Mouse (Mus musculus) intestine, embryonic 14.5 days (tissue): ENCODE measurements at regions not wholly inside any gene's neighbourhood (a gene's known extent, or its start where the extent isn't known, plus 50 kb on each side); places are given as distances from the start of the nearest gene placed in this dataset.
A peak's percentile ranks its signal among the peaks of the same experiment; 100 is the strongest.

Source experiments
- ATAC-seq: fragments of 200-750 bp; cut with Nextera tagmentation; replicated peaks from 2 replicates; pipeline ENCODE4 v1.8.0; 2017; ENCODE audit warnings: low read depth, moderate number of reproducible peaks, moderate TSS enrichment, moderate library complexity; ENCODE audit not compliant: low FRiP score, low TSS enrichment
- DNase-seq: peaks from one replicate; pipeline ENCODE4 v3.0.0-alpha.2; 2018; ENCODE audit warnings: low spot score
- H3K27ac ChIP-seq: fragments of 300-500 bp; sonication (generic); 2 replicates; pipeline ENCODE4 v1.5.1; 2014; ENCODE audit warnings: low read depth, mild to moderate bottlenecking, control low read depth
- H3K27me3 ChIP-seq: fragments of 300-500 bp; sonication (generic); replicated peaks from 2 replicates; pipeline ENCODE4 v1.6.1; 2014; ENCODE audit warnings: low read length, control low read depth; ENCODE audit not compliant: control insufficient read depth, insufficient read depth
- H3K36me3 ChIP-seq: fragments of 300-500 bp; sonication (generic); 2 replicates; pipeline ENCODE4 v1.6.1; 2014; ENCODE audit warnings: low read length, control low read depth; ENCODE audit not compliant: control insufficient read depth, insufficient read depth
- H3K4me1 ChIP-seq: fragments of 300-500 bp; sonication (generic); replicated peaks from 2 replicates; pipeline ENCODE4 v1.6.1; 2014; ENCODE audit warnings: low read length, control low read depth, mixed read lengths; ENCODE audit not compliant: control insufficient read depth, insufficient read depth
- H3K4me2 ChIP-seq: fragments of 300-500 bp; sonication (generic); 2 replicates; pipeline ENCODE4 v1.6.1; 2014; ENCODE audit warnings: low read length
- H3K4me3 ChIP-seq: fragments of 300-500 bp; sonication (generic); 2 replicates; pipeline ENCODE4 v1.5.1; 2014; ENCODE audit warnings: low read depth, low read length, control low read depth, mixed read lengths
- H3K9ac ChIP-seq: fragments of 300-500 bp; sonication (generic); 2 replicates; pipeline ENCODE4 v1.6.1; 2014; ENCODE audit warnings: mild to moderate bottlenecking, low read length
- H3K9me3 ChIP-seq: fragments of 300-500 bp; sonication (generic); 2 replicates; pipeline ENCODE4 v1.6.1; 2016; ENCODE audit warnings: low read length, control low read depth; ENCODE audit not compliant: control insufficient read depth
- WGBS: fragments of 180-500 bp; shearing (Covaris S2); extraction: QIAGEN DNeasy Blood & Tissue Kit; methylation state at CpG from one replicate; pipeline ENCODE4 v1.1.7; 2014; 5-methylcytosine and 5-hydroxymethylcytosine counted together

DNA sequence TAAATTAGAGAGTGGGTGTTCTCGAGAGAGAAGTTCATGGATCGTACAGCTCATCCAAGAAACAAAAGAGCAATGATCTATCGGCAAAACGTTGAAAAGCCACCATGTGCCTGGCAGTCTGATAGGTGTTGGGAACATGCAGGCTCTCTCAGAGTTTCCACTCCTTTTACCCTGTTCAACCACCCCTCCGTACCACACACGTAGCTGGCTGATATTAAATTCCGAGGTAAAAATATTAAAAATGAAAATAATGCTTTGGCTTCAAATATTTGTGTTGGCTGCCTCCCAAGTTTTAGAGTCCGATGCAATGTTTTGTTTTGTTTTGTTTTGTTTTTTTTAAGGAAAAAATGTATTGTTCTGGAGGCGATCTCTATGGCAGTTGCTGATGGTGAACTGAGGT, 418.0 kb upstream of the Id4 start:
- no peaks in the 10 kb centered on the region for H3K36me3 ChIP-seq
- H3K4me1 ChIP-seq: no peaks in the 10 kb centered on the region
- no peak for ATAC-seq
- DNase-seq: no peak
- no peaks in the 10 kb centered on the region for H3K9me3 ChIP-seq
- no peaks in the 10 kb centered on the region for H3K27me3 ChIP-seq
- H3K27ac ChIP-seq: peak overlapping the region; percentile 38; the same call in 1 of the 2 replicates
- no peak overlapping the region for H3K9ac ChIP-seq
- WGBS: 64% methylated on average over 9 of the region's 9 CpGs
- H3K4me3 ChIP-seq: no peak overlapping the region
- H3K4me2 ChIP-seq: no peak overlapping the region

DNA sequence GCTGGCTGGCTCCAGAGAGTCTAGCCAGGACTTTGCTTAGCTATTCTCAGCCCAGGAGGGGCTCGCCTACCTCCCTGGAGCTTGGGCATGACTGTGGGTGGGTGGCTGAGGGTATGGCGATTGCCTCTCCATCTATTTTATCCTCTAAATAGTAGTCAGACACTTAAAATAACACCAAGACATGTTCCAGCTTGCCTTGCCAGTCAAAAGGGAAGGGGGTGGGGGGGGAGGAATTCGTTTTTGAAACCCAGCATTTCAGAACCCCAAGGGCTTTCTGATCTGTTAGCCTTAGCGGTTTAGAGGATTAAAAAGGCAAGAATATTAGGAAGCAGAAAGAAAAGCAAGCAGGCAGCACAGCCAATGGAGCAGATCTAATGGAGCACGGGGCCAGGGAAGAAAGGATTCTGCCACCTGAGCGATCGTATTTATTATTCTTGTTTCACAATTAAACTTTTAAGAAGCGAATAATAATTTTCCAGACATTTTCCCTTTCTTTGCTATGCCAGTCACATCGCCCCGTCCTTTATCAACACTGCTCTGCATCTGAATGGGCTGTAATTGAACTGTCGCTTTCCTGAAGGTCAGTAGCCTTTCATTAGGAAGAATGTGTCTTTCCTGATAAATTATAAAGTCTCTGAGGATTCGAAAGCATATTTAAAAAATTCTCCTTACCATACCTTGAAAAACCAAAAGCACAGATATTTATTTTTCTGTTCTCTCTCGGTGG, 417.3 kb upstream of the Id4 start:
- ATAC-seq (no peak; the same call in 1 of the 2 replicates), DNase-seq (no peak)
- Histone ChIP-seq H3K9ac (no peak overlapping the region), H3K4me2 (no peak overlapping the region), H3K4me3 (no peak overlapping the region), H3K36me3 (no peaks in the 10 kb centered on the region), H3K9me3 (no peaks in the 10 kb centered on the region), H3K27ac (peak overlapping the region; percentile 38; the same call in 1 of the 2 replicates), H3K27me3 (no peaks in the 10 kb centered on the region), H3K4me1 (peaks cover 6% of the 10 kb centered on the region)
- WGBS: 60% methylated on average over 13 of the region's 13 CpGs

DNA sequence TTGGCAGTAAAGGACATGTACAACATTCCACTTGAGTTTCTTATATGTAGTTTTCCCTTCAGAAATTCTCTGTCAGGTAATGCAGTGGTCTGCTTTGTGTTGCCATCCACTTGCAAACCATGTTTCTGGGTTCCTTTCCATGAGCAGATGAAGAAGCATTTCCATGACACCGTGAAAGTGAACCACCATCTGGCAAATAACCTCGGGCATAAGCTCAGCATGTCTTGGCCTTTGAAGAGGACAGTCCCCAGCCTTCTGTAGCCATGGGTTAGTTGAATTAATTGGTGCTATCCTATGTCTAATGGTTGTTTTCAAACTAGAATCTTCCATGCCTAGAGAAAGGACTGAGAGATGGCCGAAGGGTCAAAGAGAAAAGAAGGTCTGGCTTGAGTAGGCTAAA, 414.3 kb upstream of the Id4 start:
- DNase-seq (no peak), ATAC-seq (no peak)
- no peak overlapping the region for H3K9ac ChIP-seq
- no peak overlapping the region for H3K4me2 ChIP-seq
- H3K4me3 ChIP-seq: no peak overlapping the region
- no peaks in the 10 kb centered on the region for H3K36me3 ChIP-seq
- 91% methylated on average over 3 of the region's 3 CpGs for WGBS
- H3K27ac ChIP-seq: no peak overlapping the region
- peaks cover 7% of the 10 kb centered on the region for H3K4me1 ChIP-seq
- H3K9me3 ChIP-seq: no peaks in the 10 kb centered on the region
- H3K27me3 ChIP-seq: no peaks in the 10 kb centered on the region

DNA sequence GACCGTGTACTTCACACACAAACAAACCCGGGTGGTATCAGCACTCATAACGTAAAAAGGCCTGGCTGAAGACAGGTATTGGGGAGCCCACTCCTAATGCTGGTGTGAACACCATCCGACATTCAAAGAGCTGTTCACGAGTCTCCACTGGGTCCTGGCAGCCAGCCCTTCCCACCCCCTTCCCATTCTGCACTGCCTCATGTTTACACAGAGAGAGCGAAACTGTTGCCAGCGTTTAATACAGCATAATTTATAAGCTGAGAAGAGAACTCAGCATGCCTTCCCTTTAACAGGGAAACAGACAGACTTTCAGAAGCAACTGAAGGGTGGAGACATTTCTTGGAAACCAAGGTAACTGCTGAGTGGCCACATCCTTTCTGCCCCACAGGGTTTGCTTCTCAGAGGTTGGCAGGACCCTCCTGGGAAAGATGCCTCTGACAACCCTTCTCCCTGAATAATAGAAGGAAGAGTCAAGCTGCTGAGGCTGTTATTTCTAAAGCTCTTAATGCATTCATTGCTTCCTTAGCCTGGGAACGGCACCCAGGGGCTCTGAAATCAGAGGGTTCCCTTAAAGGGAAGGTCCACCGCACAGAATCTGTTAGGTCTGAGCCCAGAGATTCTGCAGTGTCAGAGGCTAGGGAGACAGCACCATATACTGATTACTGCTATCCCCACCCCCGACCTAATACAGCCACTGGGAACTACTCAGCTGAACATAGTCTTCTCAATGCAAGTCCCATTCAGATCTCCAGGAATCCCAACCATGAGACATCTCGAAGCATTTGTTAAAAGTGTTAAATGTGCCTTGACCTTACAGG, 412.4 kb upstream of the Id4 start:
- ATAC-seq (no peak), DNase-seq (no peak)
- peaks cover 7% of the 10 kb centered on the region for H3K4me1 ChIP-seq
- H3K9me3 ChIP-seq: no peaks in the 10 kb centered on the region
- H3K4me2 ChIP-seq: no peak overlapping the region
- H3K36me3 ChIP-seq: no peaks in the 10 kb centered on the region
- no peak overlapping the region for H3K27ac ChIP-seq
- no peaks in the 10 kb centered on the region for H3K27me3 ChIP-seq
- H3K9ac ChIP-seq: no peak overlapping the region
- no peak overlapping the region for H3K4me3 ChIP-seq
- 46% methylated on average over 11 of the region's 11 CpGs for WGBS

DNA sequence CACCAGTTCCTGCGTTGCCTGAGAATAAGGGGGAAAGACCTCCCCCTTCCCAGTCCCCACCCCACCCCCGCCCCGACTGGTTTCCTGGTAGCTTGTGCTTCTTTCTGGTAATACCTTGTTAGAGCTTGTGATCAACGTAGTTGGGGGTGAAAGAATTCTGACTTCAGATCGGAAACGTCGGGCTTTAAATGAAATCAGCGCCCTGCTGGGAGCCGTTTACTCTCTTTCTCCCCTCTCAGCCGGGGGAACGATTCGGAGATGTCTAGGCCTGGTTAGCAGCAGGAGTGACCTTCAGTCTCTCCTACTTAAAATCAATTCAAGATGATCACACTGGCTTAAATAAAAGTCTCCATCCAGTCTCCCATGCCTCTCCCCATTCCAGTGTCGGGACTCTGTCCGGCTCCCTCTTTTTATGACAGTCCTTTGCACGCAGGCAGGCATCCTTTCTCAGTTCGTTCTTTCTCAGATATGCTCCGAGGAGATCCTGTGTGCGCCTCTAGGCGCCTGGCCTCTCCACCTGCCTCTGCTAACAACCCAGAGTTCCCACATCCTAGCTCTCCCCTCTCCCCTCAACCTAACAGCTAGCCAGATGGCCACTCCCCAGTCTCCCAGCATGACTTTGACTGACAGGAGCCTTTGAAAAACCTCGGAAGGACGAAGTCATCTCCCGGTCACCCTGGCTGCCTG, 405.5 kb upstream of the Id4 start:
- peak overlapping the region; percentile 40 for H3K4me2 ChIP-seq
- no peak for ATAC-seq
- H3K4me1 ChIP-seq: peaks cover 10% of the 10 kb centered on the region; the same call in 1 of the 2 replicates
- H3K9ac ChIP-seq: no peak overlapping the region
- WGBS: 9% methylated on average over 22 of the region's 22 CpGs
- no peaks in the 10 kb centered on the region for H3K36me3 ChIP-seq
- no peaks in the 10 kb centered on the region for H3K9me3 ChIP-seq
- H3K27ac ChIP-seq: no peak overlapping the region
- 0 out of 2 replicates have a peak, but pooled peaks cover 7% of the 10 kb centered on the region for H3K27me3 ChIP-seq
- peak; percentile 54 for DNase-seq
- H3K4me3 ChIP-seq: no peak overlapping the region

DNA sequence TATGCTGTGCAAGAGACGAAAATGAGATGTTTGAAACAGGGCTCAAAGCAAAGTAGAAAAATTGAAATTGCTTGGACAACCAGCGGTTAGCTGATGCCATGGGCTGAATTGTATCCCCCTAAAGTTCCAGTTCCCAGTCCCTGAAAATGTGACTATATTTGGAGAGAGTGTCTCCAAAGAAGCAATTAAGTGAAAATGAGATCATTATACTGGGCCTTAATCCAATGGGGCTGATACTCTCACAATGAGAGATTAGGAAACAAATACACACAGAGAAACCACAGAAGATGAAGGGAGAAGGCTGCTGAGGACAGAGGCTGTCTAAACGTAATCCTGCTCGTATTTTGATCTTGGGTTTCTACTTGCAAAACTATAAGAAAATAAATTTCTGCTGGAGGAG, 402.1 kb upstream of the Id4 start:
- WGBS: 88% methylated on average over 4 of the region's 4 CpGs
- no peak overlapping the region for H3K27ac ChIP-seq

DNA sequence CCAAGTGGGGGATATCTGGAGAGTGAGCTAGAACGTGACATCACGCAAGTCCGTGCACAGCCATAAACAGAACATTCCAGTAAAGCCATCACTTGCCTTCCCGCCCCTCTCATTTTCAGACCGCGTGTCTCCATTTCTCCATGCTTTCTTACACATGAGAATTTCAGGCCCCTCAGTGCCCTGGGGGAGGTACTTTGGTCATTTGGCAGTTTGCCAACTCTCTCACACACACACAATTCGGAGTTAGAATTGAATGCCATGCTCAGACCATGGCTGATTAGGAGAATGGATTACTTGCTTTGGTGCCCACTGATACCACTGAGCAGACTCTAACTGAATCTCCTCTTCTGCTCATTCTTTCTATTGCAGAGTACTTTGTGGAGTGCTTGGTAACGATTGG, 400.7 kb upstream of the Id4 start:
- H3K4me1 ChIP-seq: peaks cover 6% of the 10 kb centered on the region; the same call in 1 of the 2 replicates
- H3K4me2 ChIP-seq: no peak overlapping the region
- no peak overlapping the region for H3K4me3 ChIP-seq
- no peak overlapping the region for H3K27ac ChIP-seq
- DNase-seq (no peak), ATAC-seq (no peak)
- 0 out of 2 replicates have a peak, but pooled peaks cover 3% of the 10 kb centered on the region for H3K27me3 ChIP-seq
- 69% methylated on average over 8 of the region's 8 CpGs for WGBS
- no peaks in the 10 kb centered on the region for H3K9me3 ChIP-seq
- no peaks in the 10 kb centered on the region for H3K36me3 ChIP-seq
- H3K9ac ChIP-seq: no peak overlapping the region

More for the DNA sequence above, 402.1 kb upstream of the Id4 start:
- H3K9ac ChIP-seq: no peak overlapping the region
- H3K9me3 ChIP-seq: no peaks in the 10 kb centered on the region
- no peak overlapping the region for H3K4me2 ChIP-seq
- H3K4me1 ChIP-seq: peaks cover 10% of the 10 kb centered on the region; the same call in 1 of the 2 replicates
- ATAC-seq (no peak), DNase-seq (no peak)
- H3K27me3 ChIP-seq: 0 out of 2 replicates have a peak, but pooled peaks cover 7% of the 10 kb centered on the region
- no peaks in the 10 kb centered on the region for H3K36me3 ChIP-seq
- H3K4me3 ChIP-seq: no peak overlapping the region

DNA sequence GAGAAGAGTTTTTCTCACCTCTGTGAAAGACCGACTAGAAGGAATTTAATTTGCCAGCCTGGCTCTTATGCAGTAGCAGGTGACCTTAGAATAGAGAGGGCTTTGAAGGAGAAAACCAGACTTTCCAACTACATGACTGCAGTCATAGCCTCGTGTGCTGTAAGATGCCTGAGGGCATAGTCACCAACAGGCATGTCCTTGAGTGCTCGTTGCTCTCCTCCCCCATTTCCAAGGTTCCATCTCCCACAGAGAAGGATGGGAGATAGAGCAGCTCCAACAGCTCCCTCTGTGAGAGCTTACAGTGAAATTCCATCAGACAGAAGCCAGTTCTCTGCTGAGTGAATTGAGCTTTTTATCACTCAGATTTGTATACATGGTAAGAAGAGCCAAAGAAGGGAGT, 398.1 kb upstream of the Id4 start:
- Histone ChIP-seq H3K4me2 (no peak overlapping the region), H3K9ac (no peak overlapping the region), H3K27ac (no peak overlapping the region), H3K36me3 (no peaks in the 10 kb centered on the region), H3K27me3 (no peaks in the 10 kb centered on the region), H3K9me3 (no peaks in the 10 kb centered on the region), H3K4me1 (no peaks in the 10 kb centered on the region), H3K4me3 (no peak overlapping the region)
- WGBS: 38% methylated on average over 3 of the region's 3 CpGs
- ATAC-seq: no peak
- DNase-seq: no peak
